Mouse (Mus musculus) E14TG2a.4 (cell line): ENCODE measurements around the gene Maco1.

ENCODE experiments used
- CTCF ChIP-seq: conservative IDR thresholded peaks from 2 replicates; pipeline ENCODE4 v1.5.1; 2014; ENCODE audit warnings: low read length
- NANOG ChIP-seq: IDR thresholded peaks from 2 replicates; pipeline ENCODE4 v1.6.1; 2014; ENCODE audit warnings: borderline replicate concordance, low read length, mixed read lengths
- POU5F1 ChIP-seq: IDR thresholded peaks from 2 replicates; pipeline ENCODE4 v1.6.1; 2014; ENCODE audit warnings: low read length, borderline replicate concordance

DNA sequence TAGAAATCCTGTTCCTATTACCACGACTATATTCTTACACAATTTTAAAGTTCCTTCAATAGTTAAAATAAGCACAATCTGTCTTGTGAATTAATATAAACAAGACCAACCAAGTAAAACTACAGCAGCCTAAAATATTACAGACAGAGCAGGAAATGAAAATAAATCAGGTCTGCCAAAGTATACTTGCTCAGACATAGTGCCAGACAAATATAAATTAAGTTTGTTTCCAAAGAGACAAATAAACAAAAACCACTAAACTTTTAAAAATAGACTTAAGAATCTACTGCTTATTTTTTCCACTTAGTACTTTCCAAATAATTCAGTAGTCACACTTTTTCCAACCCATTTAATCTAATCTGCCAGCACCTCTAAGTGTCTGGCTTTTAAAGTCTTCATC lies 32.1 kb downstream of the Maco1 start:
- TF ChIP-seq CTCF (no peak), NANOG (no peak), POU5F1 (no peak)
